Mouse (Mus musculus): ENCODE measurements around the gene Slc39a8. TPM values are rescaled to one million over a fixed set of nuclear protein-coding genes. Genes with fewer than 3 reads are reported as not detected.

Slc39a8 gene
- polyA plus RNA-seq, 1 experiment from 2014 or later: 8.3 TPM

DNA sequence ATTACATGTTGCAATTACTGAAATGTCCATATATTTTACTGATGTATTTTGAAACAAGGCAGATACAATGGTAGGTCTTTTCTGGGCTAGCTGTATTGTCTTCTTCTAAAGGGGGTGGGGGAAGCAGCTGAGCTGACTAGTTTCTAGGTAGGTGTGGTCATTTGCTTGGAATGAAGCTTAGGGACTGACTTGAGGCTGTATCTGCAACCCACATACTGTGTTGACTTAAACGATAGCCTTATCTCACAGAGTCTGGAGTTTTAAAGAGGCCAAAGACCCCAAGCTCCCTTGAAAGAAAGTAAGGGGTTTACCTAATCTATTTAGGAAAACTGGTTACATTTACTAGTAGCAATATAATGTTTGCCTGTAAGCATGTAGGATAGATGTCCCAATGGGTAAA lies 2.9 kb downstream of the Slc39a8 start:
- H3K4me3 ChIP-seq (replicated peaks): no peak overlapping the region
- H3K9ac ChIP-seq (replicated peaks): no peak overlapping the region
- no peak for ATAC-seq
- H3K4me1 ChIP-seq (replicated peaks): peaks cover 19% of the 10 kb centered on the region
- H3K27me3 ChIP-seq: peaks cover 11% of the 10 kb centered on the region; the same call in 1 of the 2 replicates
- no peaks in the 10 kb centered on the region for H3K36me3 ChIP-seq
- H3K9me3 ChIP-seq: no peaks in the 10 kb centered on the region
- no peak overlapping the region for H3K4me2 ChIP-seq (replicated peaks)
- WGBS: 48% methylated on average over 1 of the region's 1 CpGs
- no peak overlapping the region for H3K27ac ChIP-seq

GRCm38 (mm10) chr3:135832496-135832895 lies 7.4 kb downstream of the Slc39a8 start:
- H3K4me2 ChIP-seq (replicated peaks): no peak overlapping the region
- WGBS: 95% methylated on average over 2 of the region's 2 CpGs
- ATAC-seq: no peak
- no peaks in the 10 kb centered on the region for H3K9me3 ChIP-seq
- no peak overlapping the region for H3K27ac ChIP-seq
- H3K36me3 ChIP-seq: no peaks in the 10 kb centered on the region
- H3K4me1 ChIP-seq (replicated peaks): no peaks in the 10 kb centered on the region
- H3K4me3 ChIP-seq (replicated peaks): no peak overlapping the region
- H3K27me3 ChIP-seq: peaks cover under 1% of the 10 kb centered on the region; the same call in 1 of the 2 replicates
- H3K9ac ChIP-seq (replicated peaks): no peak overlapping the region

DNA sequence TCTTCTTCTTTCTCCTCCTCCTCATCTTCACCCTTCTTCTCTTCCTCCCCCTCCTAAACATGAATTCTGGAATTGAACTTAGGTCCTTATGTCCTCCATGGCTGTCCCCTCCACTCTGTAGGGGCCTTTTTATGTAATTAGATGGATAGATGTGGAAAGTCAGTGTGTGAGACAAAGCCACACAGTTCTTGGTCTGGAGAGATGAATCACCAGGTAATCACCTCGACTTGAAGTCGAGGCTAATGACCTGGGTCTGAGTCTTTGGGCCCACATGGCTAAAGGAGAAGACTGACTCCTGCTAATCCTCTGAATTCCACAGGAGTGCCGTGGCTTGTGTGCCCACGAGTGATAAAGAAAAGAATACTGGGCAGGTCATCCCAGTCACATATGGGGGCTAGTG lies 7.8 kb downstream of the Slc39a8 start:
- Histone ChIP-seq H3K9me3 (no peaks in the 10 kb centered on the region), H3K4me2 (replicated peaks) (no peak overlapping the region), H3K9ac (replicated peaks) (no peak overlapping the region), H3K4me1 (replicated peaks) (no peaks in the 10 kb centered on the region), H3K27me3 (no peaks in the 10 kb centered on the region), H3K4me3 (replicated peaks) (no peak overlapping the region), H3K27ac (no peak overlapping the region), H3K36me3 (no peaks in the 10 kb centered on the region)
- no peak for ATAC-seq
- WGBS: 67% methylated on average over 4 of the region's 4 CpGs

DNA sequence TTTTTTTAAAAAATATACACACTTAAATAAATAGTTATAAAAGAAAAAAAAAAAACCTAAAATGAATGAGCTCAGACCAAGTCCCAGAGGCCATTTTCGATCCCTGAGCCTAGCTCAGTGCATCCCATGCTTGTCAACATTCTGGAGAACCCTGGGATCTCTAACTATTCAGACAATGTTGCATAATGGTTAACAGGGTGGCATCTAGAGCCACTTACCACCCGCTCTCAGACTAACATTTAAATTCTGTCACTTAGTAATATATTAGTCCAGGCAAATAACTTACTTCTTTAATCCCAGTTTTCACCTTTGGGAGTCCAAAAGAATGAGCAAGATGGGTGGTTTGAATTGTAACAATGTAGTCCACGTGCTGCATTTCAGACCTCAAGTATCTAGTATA lies 9.9 kb downstream of the Slc39a8 start:
- WGBS: 91% methylated on average over 3 of the region's 3 CpGs
- no peaks in the 10 kb centered on the region for H3K36me3 ChIP-seq
- H3K9me3 ChIP-seq: no peaks in the 10 kb centered on the region
- no peak overlapping the region for H3K27ac ChIP-seq
- H3K27me3 ChIP-seq: no peaks in the 10 kb centered on the region
- no peak overlapping the region for H3K9ac ChIP-seq (replicated peaks)
- no peak overlapping the region for H3K4me3 ChIP-seq (replicated peaks)
- H3K4me2 ChIP-seq (replicated peaks): no peak overlapping the region
- no peaks in the 10 kb centered on the region for H3K4me1 ChIP-seq (replicated peaks)
- ATAC-seq: no peak

DNA sequence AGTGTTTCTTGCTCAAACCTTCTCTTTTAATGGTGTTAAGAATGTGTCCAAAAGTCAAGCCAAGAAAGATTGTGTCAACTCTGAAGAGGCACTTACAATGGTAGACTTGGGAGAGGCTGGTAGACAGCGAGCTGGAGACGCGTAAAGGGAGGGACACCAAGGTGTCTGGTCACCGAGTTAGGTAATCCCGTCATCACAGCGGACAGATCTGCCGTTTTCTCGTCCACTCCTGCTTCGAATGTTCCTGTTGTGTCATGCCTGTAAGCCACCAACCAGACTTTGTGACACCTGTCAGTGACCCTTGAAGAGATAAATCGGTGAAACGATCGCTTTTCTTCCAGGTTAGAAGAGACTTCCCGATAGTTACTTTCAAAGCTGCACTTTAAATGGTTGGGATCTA lies 14.5 kb downstream of the Slc39a8 start:
- WGBS: 95% methylated on average over 13 of the region's 13 CpGs
- H3K4me1 ChIP-seq (replicated peaks): no peaks in the 10 kb centered on the region
- H3K4me2 ChIP-seq (replicated peaks): no peak overlapping the region
- no peak overlapping the region for H3K4me3 ChIP-seq (replicated peaks)
- no peak for ATAC-seq
- H3K27me3 ChIP-seq: no peaks in the 10 kb centered on the region
- H3K9ac ChIP-seq (replicated peaks): no peak overlapping the region
- H3K27ac ChIP-seq: no peak overlapping the region
- H3K9me3 ChIP-seq: no peaks in the 10 kb centered on the region
- no peaks in the 10 kb centered on the region for H3K36me3 ChIP-seq

- no peaks in the 10 kb centered on the region for H3K9me3 ChIP-seq
- H3K27ac ChIP-seq: no peak overlapping the region
- 92% methylated on average over 12 of the region's 12 CpGs for WGBS
- H3K27me3 ChIP-seq: no peaks in the 10 kb centered on the region
- no peak for ATAC-seq
- no peak overlapping the region for H3K4me2 ChIP-seq (replicated peaks)
- H3K4me1 ChIP-seq (replicated peaks): no peaks in the 10 kb centered on the region
- H3K9ac ChIP-seq (replicated peaks): no peak overlapping the region
- H3K4me3 ChIP-seq (replicated peaks): no peak overlapping the region
- no peaks in the 10 kb centered on the region for H3K36me3 ChIP-seq
Measured at GRCm38 (mm10) chr3:135840185-135840584, 15.1 kb downstream of the Slc39a8 start.

DNA sequence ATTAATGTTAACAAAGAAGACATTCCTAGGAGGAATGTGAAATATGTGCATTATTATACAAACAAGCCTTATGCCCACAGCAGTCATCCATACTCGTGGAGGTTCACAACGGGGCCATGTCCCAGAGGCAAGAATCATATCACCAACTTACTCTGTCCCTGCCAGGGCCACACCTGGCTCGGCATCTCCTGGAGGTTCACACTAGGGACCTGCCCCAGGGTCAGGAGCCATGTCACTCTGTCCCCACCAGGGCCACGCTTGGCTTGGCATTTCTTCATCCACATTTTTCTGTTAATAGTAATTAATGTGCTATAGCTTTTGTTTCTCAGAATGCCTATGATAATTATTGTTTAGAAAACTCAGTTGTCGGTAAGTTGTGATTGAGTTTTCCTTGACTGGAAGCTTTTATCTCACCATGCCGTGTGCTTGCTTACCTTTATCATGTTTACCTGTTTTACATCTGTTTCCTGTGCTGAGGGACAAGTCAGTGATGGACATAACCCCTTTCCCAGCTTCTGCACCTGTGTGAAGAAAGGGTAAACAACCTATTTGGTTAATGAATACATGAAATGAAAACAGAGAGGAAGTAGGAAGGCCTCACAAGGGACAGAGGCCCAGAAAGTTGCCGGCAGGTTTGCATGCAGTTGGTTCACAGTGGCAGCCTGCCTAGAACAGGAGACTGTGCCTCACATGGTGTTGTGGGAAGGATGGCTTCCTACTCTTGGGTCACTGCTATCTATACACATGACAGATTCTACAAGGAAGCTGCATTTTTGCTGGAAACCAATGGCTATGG lies 16.8 kb downstream of the Slc39a8 start:
- H3K36me3 ChIP-seq: no peaks in the 10 kb centered on the region
- H3K4me2 ChIP-seq (replicated peaks): no peak overlapping the region
- WGBS: 85% methylated on average over 7 of the region's 7 CpGs
- H3K9me3 ChIP-seq: no peaks in the 10 kb centered on the region
- no peak for ATAC-seq
- no peaks in the 10 kb centered on the region for H3K4me1 ChIP-seq (replicated peaks)
- no peak overlapping the region for H3K9ac ChIP-seq (replicated peaks)
- H3K27ac ChIP-seq: no peak overlapping the region
- no peak overlapping the region for H3K4me3 ChIP-seq (replicated peaks)
- no peaks in the 10 kb centered on the region for H3K27me3 ChIP-seq

- no peaks in the 10 kb centered on the region for H3K9me3 ChIP-seq
- no peak for ATAC-seq
- no peaks in the 10 kb centered on the region for H3K36me3 ChIP-seq
- H3K4me2 ChIP-seq (replicated peaks): no peak overlapping the region
- WGBS: 84% methylated on average over 5 of the region's 5 CpGs
- no peak overlapping the region for H3K27ac ChIP-seq
- H3K9ac ChIP-seq (replicated peaks): no peak overlapping the region
- H3K4me1 ChIP-seq (replicated peaks): no peaks in the 10 kb centered on the region
- H3K4me3 ChIP-seq (replicated peaks): no peak overlapping the region
- no peaks in the 10 kb centered on the region for H3K27me3 ChIP-seq
Measured at GRCm38 (mm10) chr3:135843181-135843580, 18.1 kb downstream of the Slc39a8 start.

- H3K36me3 ChIP-seq: no peaks in the 10 kb centered on the region
- no peaks in the 10 kb centered on the region for H3K27me3 ChIP-seq
- H3K27ac ChIP-seq: no peak overlapping the region
- ATAC-seq: no peak
- no peaks in the 10 kb centered on the region for H3K9me3 ChIP-seq
- no peak overlapping the region for H3K4me2 ChIP-seq (replicated peaks)
- H3K4me3 ChIP-seq (replicated peaks): no peak overlapping the region
- no peaks in the 10 kb centered on the region for H3K4me1 ChIP-seq (replicated peaks)
- H3K9ac ChIP-seq (replicated peaks): no peak overlapping the region
- WGBS: 82% methylated on average over 8 of the region's 8 CpGs
Measured at GRCm38 (mm10) chr3:135843707-135844106, 18.6 kb downstream of the Slc39a8 start.

DNA sequence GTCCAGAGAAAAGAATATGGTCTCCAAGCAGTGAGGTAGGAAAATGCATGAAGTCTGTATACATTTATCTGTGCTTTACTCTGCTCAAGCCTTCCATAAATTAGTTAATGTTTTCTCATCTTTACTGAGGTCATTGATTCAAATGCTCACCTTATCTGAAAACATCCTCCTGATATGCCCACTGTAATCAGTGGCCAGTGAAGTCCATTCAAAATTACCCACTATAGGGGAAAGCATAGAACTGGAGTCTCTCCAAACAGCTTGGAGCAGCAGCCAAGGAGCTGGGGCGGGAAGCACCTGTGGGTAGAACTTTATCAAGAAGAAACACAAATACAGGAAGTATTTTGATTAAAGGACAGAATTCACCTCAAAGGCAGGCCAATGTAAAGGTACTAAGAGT lies 19.8 kb downstream of the Slc39a8 start:
- 91% methylated on average over 1 of the region's 1 CpGs for WGBS
- no peaks in the 10 kb centered on the region for H3K36me3 ChIP-seq
- no peak overlapping the region for H3K27ac ChIP-seq
- H3K4me3 ChIP-seq (replicated peaks): no peak overlapping the region
- ATAC-seq: no peak
- H3K9me3 ChIP-seq: no peaks in the 10 kb centered on the region
- H3K27me3 ChIP-seq: no peaks in the 10 kb centered on the region
- no peak overlapping the region for H3K4me2 ChIP-seq (replicated peaks)
- H3K4me1 ChIP-seq (replicated peaks): no peaks in the 10 kb centered on the region
- no peak overlapping the region for H3K9ac ChIP-seq (replicated peaks)

- no peak overlapping the region for H3K27ac ChIP-seq
- no peak overlapping the region for H3K4me2 ChIP-seq (replicated peaks)
- H3K27me3 ChIP-seq: no peaks in the 10 kb centered on the region
- no peaks in the 10 kb centered on the region for H3K4me1 ChIP-seq (replicated peaks)
- H3K4me3 ChIP-seq (replicated peaks): no peak overlapping the region
- no peaks in the 10 kb centered on the region for H3K36me3 ChIP-seq
- no peaks in the 10 kb centered on the region for H3K9me3 ChIP-seq
- no peak for ATAC-seq
- H3K9ac ChIP-seq (replicated peaks): no peak overlapping the region
- 72% methylated on average over 7 of the region's 7 CpGs for WGBS
Measured at GRCm38 (mm10) chr3:135845860-135846259, 20.8 kb downstream of the Slc39a8 start.

- no peaks in the 10 kb centered on the region for H3K9me3 ChIP-seq
- H3K27ac ChIP-seq: no peak overlapping the region
- H3K4me2 ChIP-seq (replicated peaks): no peak overlapping the region
- no peak overlapping the region for H3K9ac ChIP-seq (replicated peaks)
- 86% methylated on average over 2 of the region's 2 CpGs for WGBS
- peaks cover 10% of the 10 kb centered on the region for H3K4me1 ChIP-seq (replicated peaks)
- no peak for ATAC-seq
- no peaks in the 10 kb centered on the region for H3K36me3 ChIP-seq
- no peaks in the 10 kb centered on the region for H3K27me3 ChIP-seq
- no peak overlapping the region for H3K4me3 ChIP-seq (replicated peaks)
Measured at GRCm38 (mm10) chr3:135851607-135852006, 26.5 kb downstream of the Slc39a8 start.

All from midbrain, embryonic 13.5 days (tissue).